Mouse (Mus musculus) thymus, adult 2 months (tissue): ENCODE results near the gene Ednrb. TPM values are rescaled to one million over a fixed set of nuclear protein-coding genes. Genes with fewer than 3 reads are reported as not detected.

Experiments
- DNase-seq: peaks from one replicate; pipeline ENCODE4 v3.0.0; 2021
- H3K27ac ChIP-seq: fragments of 200-500 bp; 2 replicates; pipeline ENCODE4 v1.5.1; 2012; ENCODE audit warnings: low read length, control low read depth; ENCODE audit not compliant: control insufficient read depth, insufficient read depth
- H3K27me3 ChIP-seq: fragments of 200-500 bp; 2 replicates; pipeline ENCODE4 v1.6.1; 2012; ENCODE audit warnings: mild to moderate bottlenecking, low read length, moderate library complexity, mixed read lengths; ENCODE audit not compliant: control insufficient read depth, insufficient read depth
- H3K36me3 ChIP-seq: fragments of 200-500 bp; 2 replicates; pipeline ENCODE4 v1.6.1; 2012; ENCODE audit warnings: mild to moderate bottlenecking, low read length, moderate library complexity; ENCODE audit not compliant: control insufficient read depth, insufficient read depth
- H3K4me1 ChIP-seq: fragments of 200-500 bp; replicated peaks from 2 replicates; pipeline ENCODE4 v1.6.1; 2012; ENCODE audit warnings: low read length; ENCODE audit not compliant: control insufficient read depth, insufficient read depth
- H3K4me3 ChIP-seq: fragments of 200-500 bp; 2 replicates; pipeline ENCODE4 v1.5.1; 2012; ENCODE audit warnings: mild to moderate bottlenecking, low read length, control low read depth, moderate library complexity; ENCODE audit not compliant: control insufficient read depth, insufficient read depth
- CTCF ChIP-seq: fragments of 200-500 bp; IDR thresholded peaks from 2 replicates; pipeline ENCODE4 v1.5.1; 2012; ENCODE audit warnings: mild to moderate bottlenecking, control low read depth, low read length, moderate library complexity, borderline replicate concordance; ENCODE audit not compliant: control insufficient read depth, poor library complexity, insufficient read depth; ENCODE audit errors: extremely low read depth
- POLR2A ChIP-seq: fragments of 200-500 bp; IDR thresholded peaks from 2 replicates; pipeline ENCODE4 v1.6.1; 2012; ENCODE audit warnings: mild to moderate bottlenecking, low read length, control low read depth, moderate library complexity; ENCODE audit not compliant: control insufficient read depth, poor library complexity, insufficient read depth; ENCODE audit errors: extremely low read depth
- whole genome bisulfite sequencing: fragments of 180-500 bp; shearing (Covaris S2); methylation state at CpG from one replicate; pipeline ENCODE4 v1.1.7; 2018; 5-methylcytosine and 5-hydroxymethylcytosine counted together
- polyA plus RNA-seq: library from polyadenylated mRNA; depleted of rRNA; stranded (reverse); fragments of >200 nt; gene quantifications from 2 replicates; pipeline ENCODE4 v1.2.3, GENCODE M21; 2012; rRNA removed

Ednrb gene
- polyA plus RNA-seq, 1 experiment: 1.0 TPM

DNA sequence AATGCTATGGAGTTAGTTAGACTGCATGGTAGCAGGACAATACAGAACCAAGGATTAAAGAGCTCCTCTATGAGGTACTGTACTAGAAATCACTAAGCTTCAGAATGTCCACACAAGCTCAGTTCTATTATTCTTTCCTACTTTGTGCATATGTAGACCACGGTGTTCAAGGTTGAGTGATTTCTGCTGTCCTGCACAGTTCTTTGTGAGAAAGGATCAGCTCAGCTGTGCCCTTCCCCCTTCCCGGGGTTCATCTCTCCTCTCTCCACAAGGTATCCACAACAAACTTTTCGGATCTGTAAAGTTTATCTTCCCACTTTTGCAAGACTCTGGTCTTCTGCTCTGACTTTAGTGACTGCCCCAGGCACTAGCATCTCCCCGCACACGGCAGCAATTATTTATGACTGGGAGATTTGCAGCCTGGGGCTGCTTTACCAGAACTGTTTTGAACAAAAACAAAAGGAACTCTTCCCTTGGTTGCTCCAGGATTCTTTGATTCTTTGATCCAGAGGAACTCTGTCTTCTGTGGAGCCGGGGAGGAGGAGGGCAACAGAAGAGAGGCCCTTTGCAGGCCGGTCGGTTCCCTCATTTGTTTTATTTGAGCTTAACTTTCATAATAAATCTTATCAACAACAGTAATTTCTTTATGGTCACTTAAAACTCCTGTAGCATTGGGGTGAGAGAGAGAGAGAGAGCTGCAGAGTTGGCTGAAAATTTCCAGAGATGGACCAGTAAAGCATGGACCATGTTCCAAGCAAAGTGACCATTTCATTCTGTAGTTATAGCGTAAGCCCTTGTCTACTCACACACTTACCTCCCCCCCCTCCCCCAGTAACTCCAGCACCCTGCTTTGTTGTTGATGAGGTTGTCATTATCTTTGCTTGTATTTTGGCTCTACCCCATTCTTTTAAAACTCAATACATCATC lies 74.6 kb downstream of the Ednrb start:
- TF ChIP-seq CTCF (no peak), POLR2A (no peak)
- no peaks in the 10 kb centered on the region for H3K27me3 ChIP-seq
- no peak overlapping the region for H3K27ac ChIP-seq
- no peaks in the 10 kb centered on the region for H3K36me3 ChIP-seq
- no peak for DNase-seq
- H3K4me1 ChIP-seq: no peaks in the 10 kb centered on the region
- H3K4me3 ChIP-seq: no peak overlapping the region
- WGBS: 90% methylated on average over 9 of the region's 9 CpGs

DNA sequence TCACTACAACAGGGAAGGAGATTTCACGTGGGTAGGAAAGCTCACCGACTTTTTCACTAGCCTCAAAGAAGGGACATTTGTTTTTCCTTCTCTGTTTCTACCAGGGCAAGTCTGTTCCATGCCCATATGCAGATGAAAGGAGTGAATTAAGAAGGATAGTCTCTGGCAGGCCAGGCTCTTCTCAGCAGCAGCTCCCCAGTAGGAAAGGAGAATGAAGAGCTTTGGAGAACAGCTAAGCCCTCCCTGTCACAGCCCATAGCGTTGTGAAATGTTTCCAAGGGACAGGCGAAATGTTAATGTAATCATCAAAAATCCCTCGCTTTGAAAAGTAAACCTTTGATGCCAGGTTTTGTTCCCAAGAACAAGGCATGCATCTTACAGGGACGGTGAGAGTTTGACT lies 76.7 kb downstream of the Ednrb start:
- TF ChIP-seq CTCF: no peak
- no peak for TF ChIP-seq POLR2A
- Histone ChIP-seq H3K4me1 (no peaks in the 10 kb centered on the region), H3K36me3 (no peaks in the 10 kb centered on the region), H3K27me3 (no peaks in the 10 kb centered on the region), H3K4me3 (no peak overlapping the region), H3K27ac (no peak overlapping the region)
- DNase-seq: no peak
- 87% methylated on average over 6 of the region's 6 CpGs for WGBS

Other genes starting within 250 kb of the Ednrb start
- 52.7 and 53.0 TPM in 2 replicates for gene Slain1, start 194.2 kb downstream of the Ednrb start, polyA plus RNA-seq